Mouse (Mus musculus) kidney, embryonic 15.5 days (tissue): ENCODE data around the gene H2-Q1. TPM values are rescaled to one million over a fixed set of nuclear protein-coding genes. Genes with fewer than 3 reads are reported as not detected.
"Not testable (repeated sequence)": the region's sequence is repeated elsewhere in the genome, so short reads cannot be mapped to it uniquely, and the experiment has no call there.

Source experiments
- ATAC-seq: fragments of 200-750 bp; cut with Nextera tagmentation; replicated peaks from 2 replicates; pipeline ENCODE4 v1.8.0; 2017; ENCODE audit warnings: moderate TSS enrichment; ENCODE audit not compliant: low FRiP score
- H3K27ac ChIP-seq: fragments of 300-500 bp; sonication (generic); 2 replicates; pipeline ENCODE4 v1.5.1; 2015; ENCODE audit warnings: mild to moderate bottlenecking, inconsistent platforms
- H3K27me3 ChIP-seq: fragments of 300-500 bp; sonication (generic); 2 replicates; pipeline ENCODE4 v1.6.1; 2015; ENCODE audit warnings: inconsistent platforms
- H3K36me3 ChIP-seq: fragments of 300-500 bp; sonication (generic); 2 replicates; pipeline ENCODE4 v1.6.1; 2015; ENCODE audit warnings: inconsistent platforms
- H3K4me1 ChIP-seq: fragments of 300-500 bp; sonication (generic); 2 replicates; pipeline ENCODE4 v1.6.1; 2015; ENCODE audit warnings: inconsistent platforms
- H3K4me2 ChIP-seq: fragments of 300-500 bp; sonication (generic); 2 replicates; pipeline ENCODE4 v1.6.1; 2015; ENCODE audit warnings: moderate library complexity, mild to moderate bottlenecking, inconsistent platforms
- H3K4me3 ChIP-seq: fragments of 300-500 bp; sonication (generic); replicated peaks from 2 replicates; pipeline ENCODE4 v1.5.1; 2015; ENCODE audit warnings: mild to moderate bottlenecking, inconsistent platforms
- H3K9ac ChIP-seq: fragments of 300-500 bp; sonication (generic); 2 replicates; pipeline ENCODE4 v1.6.1; 2015; ENCODE audit warnings: mild to moderate bottlenecking, inconsistent platforms
- H3K9me3 ChIP-seq: fragments of 300-500 bp; sonication (generic); replicated peaks from 2 replicates; pipeline ENCODE4 v1.6.1; 2016; ENCODE audit warnings: inconsistent platforms
- WGBS: fragments of 180-500 bp; shearing (Covaris S2); methylation state at CpG from one replicate; pipeline ENCODE4 v1.1.7; 2015; ENCODE audit warnings: mixed read lengths; 5-methylcytosine and 5-hydroxymethylcytosine counted together
- polyA plus RNA-seq: library from polyadenylated mRNA; unstranded; fragments of >200 nt; fragmentation: Nextera tagmentation; extraction: Ambion mirVana; gene quantifications from 2 replicates; pipeline ENCODE4 v1.2.1, GENCODE M21; 2015

The H2-Q1 gene
- polyA plus RNA-seq, 1 experiment from 2014 or later: not detected

GRCm38 (mm10) chr17:35303271-35303670 is 16.9 kb upstream of the H2-Q1 start:
- no peaks in the 10 kb centered on the region for H3K36me3 ChIP-seq
- ATAC-seq: no peak
- H3K4me3 ChIP-seq: no peak overlapping the region
- H3K9me3 ChIP-seq: no peaks in the 10 kb centered on the region
- H3K4me2 ChIP-seq: no peak overlapping the region
- H3K27me3 ChIP-seq: peaks cover 11% of the 10 kb centered on the region; the same call in 1 of the 2 replicates
- no peaks in the 10 kb centered on the region for H3K4me1 ChIP-seq
- no peak overlapping the region for H3K9ac ChIP-seq
- 81% methylated on average over 2 of the region's 2 CpGs for WGBS
- H3K27ac ChIP-seq: no peak overlapping the region

- ATAC-seq: no peak
These were observed 16.4 kb upstream of the H2-Q1 start for GRCm38 (mm10) chr17:35303756-35304350.

GRCm38 (mm10) chr17:35304478-35304877 is 15.7 kb upstream of the H2-Q1 start:
- Histone ChIP-seq H3K4me2 (no peak overlapping the region), H3K36me3 (no peaks in the 10 kb centered on the region)
- 62% methylated on average over 6 of the region's 6 CpGs for WGBS

More at GRCm38 (mm10) chr17:35303756-35304350, 16.4 kb upstream of the H2-Q1 start:
- no peak overlapping the region for H3K4me2 ChIP-seq
- no peaks in the 10 kb centered on the region for H3K4me1 ChIP-seq
- H3K27me3 ChIP-seq: peaks cover 17% of the 10 kb centered on the region; the same call in 1 of the 2 replicates
- 79% methylated on average over 10 of the region's 10 CpGs for WGBS
- H3K27ac ChIP-seq: no peak overlapping the region
- H3K9me3 ChIP-seq: no peaks in the 10 kb centered on the region
- no peak overlapping the region for H3K9ac ChIP-seq
- H3K4me3 ChIP-seq: no peak overlapping the region
- no peaks in the 10 kb centered on the region for H3K36me3 ChIP-seq

GRCm38 (mm10) chr17:35304921-35305320 is 15.3 kb upstream of the H2-Q1 start:
- not testable (repeated sequence) for ATAC-seq

More at GRCm38 (mm10) chr17:35304478-35304877, 15.7 kb upstream of the H2-Q1 start:
- Histone ChIP-seq H3K9ac (no peak overlapping the region), H3K27ac (no peak overlapping the region), H3K27me3 (peaks cover 21% of the 10 kb centered on the region; the same call in 1 of the 2 replicates), H3K9me3 (no peaks in the 10 kb centered on the region), H3K4me3 (no peak overlapping the region), H3K4me1 (no peaks in the 10 kb centered on the region)
- no peak for ATAC-seq

GRCm38 (mm10) chr17:35318671-35319070 is 1.5 kb upstream of the H2-Q1 start:
- H3K27me3 ChIP-seq: peaks cover 67% of the 10 kb centered on the region
- ATAC-seq: no peak
- H3K36me3 ChIP-seq: no peaks in the 10 kb centered on the region
- no peaks in the 10 kb centered on the region for H3K9me3 ChIP-seq
- H3K4me3 ChIP-seq: no peak overlapping the region
- no peak overlapping the region for H3K27ac ChIP-seq
- peaks cover 10% of the 10 kb centered on the region for H3K4me1 ChIP-seq
- no peak overlapping the region for H3K4me2 ChIP-seq
- H3K9ac ChIP-seq: no peak overlapping the region

More at GRCm38 (mm10) chr17:35304921-35305320, 15.3 kb upstream of the H2-Q1 start:
- H3K9ac ChIP-seq, H3K9me3 ChIP-seq, H3K4me3 ChIP-seq, H3K4me2 ChIP-seq, H3K4me1 ChIP-seq, H3K36me3 ChIP-seq, H3K27ac ChIP-seq: not testable (repeated sequence)
- WGBS: 82% methylated on average over 8 of the region's 8 CpGs
- H3K27me3 ChIP-seq: peaks cover 21% of the 10 kb centered on the region; the same call in 1 of the 2 replicates

GRCm38 (mm10) chr17:35325124-35325523 is 4.9 kb downstream of the H2-Q1 start:
- H3K27me3 ChIP-seq: peaks cover 33% of the 10 kb centered on the region
- H3K4me3 ChIP-seq, ATAC-seq, H3K36me3 ChIP-seq, H3K4me1 ChIP-seq, H3K4me2 ChIP-seq, H3K9ac ChIP-seq, H3K9me3 ChIP-seq, H3K27ac ChIP-seq: not testable (repeated sequence)
- WGBS: 70% methylated on average over 1 of the region's 1 CpGs

GRCm38 (mm10) chr17:35326000-35326399 is 5.8 kb downstream of the H2-Q1 start:
- H3K9me3 ChIP-seq: not testable (repeated sequence)

GRCm38 (mm10) chr17:35329714-35330113 is 9.5 kb downstream of the H2-Q1 start:
- H3K4me1 ChIP-seq, ATAC-seq, H3K9me3 ChIP-seq, H3K9ac ChIP-seq, H3K4me2 ChIP-seq, H3K27me3 ChIP-seq, H3K36me3 ChIP-seq, H3K27ac ChIP-seq, H3K4me3 ChIP-seq: not testable (repeated sequence)
- 59% methylated on average over 3 of the region's 3 CpGs for WGBS

More at GRCm38 (mm10) chr17:35326000-35326399, 5.8 kb downstream of the H2-Q1 start:
- H3K9ac ChIP-seq, H3K36me3 ChIP-seq, H3K27ac ChIP-seq, H3K4me2 ChIP-seq, H3K4me3 ChIP-seq, H3K4me1 ChIP-seq, ATAC-seq: not testable (repeated sequence)
- peaks cover 28% of the 10 kb centered on the region for H3K27me3 ChIP-seq

GRCm38 (mm10) chr17:35331546-35331945 is 11.3 kb downstream of the H2-Q1 start:
- not testable (repeated sequence) for H3K4me3 ChIP-seq, H3K36me3 ChIP-seq, H3K9ac ChIP-seq, ATAC-seq, H3K9me3 ChIP-seq, H3K27me3 ChIP-seq, H3K4me2 ChIP-seq, H3K27ac ChIP-seq, H3K4me1 ChIP-seq
- 58% methylated on average over 6 of the region's 6 CpGs for WGBS

- no peak for ATAC-seq
- WGBS: 2% methylated on average over 40 of the region's 40 CpGs
These were observed 22.0 kb downstream of the H2-Q1 start, which contains the start of gene H2-Q2 for GRCm38 (mm10) chr17:35342071-35342671. Gene H2-Q2, plus strand, starts transcription at chr17:35342242.

GRCm38 (mm10) chr17:35342711-35343476 is 22.7 kb downstream of the H2-Q1 start:
- peaks cover 53% of the 10 kb centered on the region for H3K27me3 ChIP-seq
- H3K4me1 ChIP-seq: peaks cover 12% of the 10 kb centered on the region
- no peaks in the 10 kb centered on the region for H3K9me3 ChIP-seq
- 1% methylated on average over 45 of the region's 46 CpGs for WGBS
- no peak overlapping the region for H3K27ac ChIP-seq
- ATAC-seq: peak; percentile 69
- H3K4me3 ChIP-seq: peak overlapping the region; percentile 48
- no peaks in the 10 kb centered on the region for H3K36me3 ChIP-seq
- peak overlapping the region; percentile 21; the same call in 1 of the 2 replicates for H3K9ac ChIP-seq
- H3K4me2 ChIP-seq: peak overlapping the region; percentile 87

More at GRCm38 (mm10) chr17:35342071-35342671, 22.0 kb downstream of the H2-Q1 start, which contains the start of gene H2-Q2:
- Histone ChIP-seq H3K4me3 (peak within 1 kb of the TSS; percentile 48), H3K9me3 (no peaks in the 10 kb centered on the region), H3K27ac (no peak within 1 kb of the TSS), H3K9ac (peak within 1 kb of the TSS; percentile 21; the same call in 1 of the 2 replicates), H3K36me3 (no peaks in the 10 kb centered on the region), H3K27me3 (peaks cover 56% of the 10 kb centered on the region), H3K4me1 (peaks cover 12% of the 10 kb centered on the region), H3K4me2 (peak within 1 kb of the TSS; percentile 87)

- not testable (repeated sequence) for H3K9me3 ChIP-seq, H3K36me3 ChIP-seq, H3K4me2 ChIP-seq, H3K4me3 ChIP-seq, H3K9ac ChIP-seq, H3K27ac ChIP-seq, H3K4me1 ChIP-seq, ATAC-seq
- H3K27me3 ChIP-seq: peaks cover 25% of the 10 kb centered on the region
These were observed 27.5 kb downstream of the H2-Q1 start for GRCm38 (mm10) chr17:35347659-35348058.
